12 mouse cellular contexts compared by ENCODE assay signal in genomic region chr19:21914658-21915057, GRCm38 (mm10).
DNase-seq lines count a peak whose midpoint lies in the region; ATAC-seq and TF ChIP-seq lines count a peak whose summit lies in the region.
"Had no signal": no experiment of that assay in that cellular context is flagged by ENCODE, and none has a peak within 500 bp of the region (broad histone marks: within the 10 kb centered on the region; RNA-seq: fewer than 3 reads in every experiment).

No protein-coding gene starts in this region.

- TF ChIP-seq POLR2A in brain, embryonic 14.5 days (IDR thresholded peaks at IDR 0.05; ENCODE audit: borderline replicate concordance, extremely low read depth, insufficient read depth, insufficient read length, poor library complexity, severe bottlenecking): no peak

- 48% methylated on average over 3 of the region's 3 CpGs for WGBS in forebrain, embryonic 14.5 days
- 52% methylated on average over 3 of the region's 3 CpGs for WGBS in forebrain, embryonic 15.5 days
- 42% methylated on average over 3 of the region's 3 CpGs for WGBS in hindbrain, embryonic 16.5 days
- WGBS in hindbrain, embryonic 10.5 days: 59% methylated on average over 3 of the region's 3 CpGs
- 17% methylated on average over 3 of the region's 3 CpGs for WGBS in limb, embryonic 13.5 days

- H3K27me3 ChIP-seq in forebrain, embryonic 14.5 days (replicated peaks; ENCODE audit: control insufficient read depth, insufficient read depth, low read length): no peaks in the 10 kb centered on the region
- no peaks in the 10 kb centered on the region for H3K27me3 ChIP-seq in forebrain, embryonic 15.5 days
- no peaks in the 10 kb centered on the region for H3K27me3 ChIP-seq in hindbrain, embryonic 16.5 days (replicated peaks; ENCODE audit: control insufficient read depth, insufficient read depth, low read length)
- no peaks in the 10 kb centered on the region for H3K27me3 ChIP-seq in hindbrain, embryonic 10.5 days (ENCODE audit: insufficient read depth, poor library complexity, severe bottlenecking)
- no peaks in the 10 kb centered on the region for H3K27me3 ChIP-seq in limb, embryonic 13.5 days
- H3K27me3 ChIP-seq: embryonic facial prominence, embryonic 13.5 days had no signal

- H3K9me3 ChIP-seq in forebrain, embryonic 14.5 days (replicated peaks; ENCODE audit: control insufficient read depth, low read length): no peaks in the 10 kb centered on the region
- no peaks in the 10 kb centered on the region for H3K9me3 ChIP-seq in forebrain, embryonic 15.5 days
- no peaks in the 10 kb centered on the region for H3K9me3 ChIP-seq in hindbrain, embryonic 16.5 days (ENCODE audit: control insufficient read depth, low read length)
- no peaks in the 10 kb centered on the region for H3K9me3 ChIP-seq in hindbrain, embryonic 10.5 days
- no peaks in the 10 kb centered on the region for H3K9me3 ChIP-seq in limb, embryonic 13.5 days
- H3K9me3 ChIP-seq: embryonic facial prominence, embryonic 13.5 days had no signal

- no peak for ATAC-seq in forebrain, embryonic 14.5 days
- ATAC-seq in forebrain, embryonic 15.5 days (replicated peaks): no peak
- 0 out of 2 replicates have a peak, but pooled peaks have one; percentile 9 for ATAC-seq in hindbrain, embryonic 16.5 days
- ATAC-seq in limb, embryonic 13.5 days (ENCODE audit: low FRiP score, low read depth): peak; percentile 44; the same call in 1 of the 2 replicates
- no peak for ATAC-seq in monocyte, adult 5-6 weeks (replicated peaks; ENCODE audit: insufficient number of reproducible peaks, low FRiP score, low TSS enrichment, poor library complexity, severe bottlenecking)
- ATAC-seq: forebrain, postnatal 0 days had no signal

- no peaks in the 10 kb centered on the region for H3K36me3 ChIP-seq in forebrain, embryonic 14.5 days (ENCODE audit: control insufficient read depth, insufficient read depth, low read length)
- H3K36me3 ChIP-seq in forebrain, embryonic 15.5 days: no peaks in the 10 kb centered on the region
- H3K36me3 ChIP-seq in hindbrain, embryonic 16.5 days (ENCODE audit: control insufficient read depth, insufficient read depth, low read length): no peaks in the 10 kb centered on the region
- H3K36me3 ChIP-seq in hindbrain, embryonic 10.5 days: no peaks in the 10 kb centered on the region
- no peaks in the 10 kb centered on the region for H3K36me3 ChIP-seq in limb, embryonic 13.5 days
- H3K36me3 ChIP-seq: embryonic facial prominence, embryonic 13.5 days had no signal

- H3K4me3 ChIP-seq in forebrain, embryonic 14.5 days (ENCODE audit: low read depth, low read length): no peak overlapping the region
- no peak overlapping the region for H3K4me3 ChIP-seq in forebrain, embryonic 15.5 days
- H3K4me3 ChIP-seq in hindbrain, embryonic 16.5 days (ENCODE audit: low read length): no peak overlapping the region
- H3K4me3 ChIP-seq in hindbrain, embryonic 10.5 days: no peak overlapping the region
- H3K4me3 ChIP-seq in limb, embryonic 13.5 days: no peak overlapping the region
- H3K4me3 ChIP-seq: embryonic facial prominence, embryonic 13.5 days had no signal

- no peak overlapping the region for H3K4me2 ChIP-seq in forebrain, embryonic 14.5 days (ENCODE audit: low read length)
- no peak overlapping the region for H3K4me2 ChIP-seq in forebrain, embryonic 15.5 days (replicated peaks)
- no peak overlapping the region for H3K4me2 ChIP-seq in hindbrain, embryonic 16.5 days (ENCODE audit: low read length)
- H3K4me2 ChIP-seq in limb, embryonic 13.5 days (replicated peaks): no peak overlapping the region
- H3K4me2 ChIP-seq: embryonic facial prominence, embryonic 13.5 days had no signal

- no peak overlapping the region for H3K27ac ChIP-seq in forebrain, embryonic 14.5 days (ENCODE audit: low read depth, low read length)
- H3K27ac ChIP-seq in forebrain, embryonic 15.5 days (replicated peaks): no peak overlapping the region
- H3K27ac ChIP-seq in hindbrain, embryonic 16.5 days (ENCODE audit: low read depth, low read length): no peak overlapping the region
- no peak overlapping the region for H3K27ac ChIP-seq in hindbrain, embryonic 10.5 days
- no peak overlapping the region for H3K27ac ChIP-seq in limb, embryonic 13.5 days
- H3K27ac ChIP-seq: embryonic facial prominence, embryonic 13.5 days; liver, embryonic 14.5 days had no signal

- DNase-seq in forebrain, embryonic 14.5 days (ENCODE audit: low spot score): peak; percentile 6
- DNase-seq in hindbrain, embryonic 10.5 days (ENCODE audit: low spot score): no peak
- DNase-seq in brain, embryonic 14.5 days (ENCODE audit: low read depth): peak; percentile 37
- DNase-seq in spleen, postnatal 36 days (ENCODE audit: low spot score in 2 of 2): no peak
- DNase-seq: cerebellum, adult 18-20 months; forebrain, postnatal 0 days had no signal

- no peak overlapping the region for H3K9ac ChIP-seq in forebrain, embryonic 14.5 days (ENCODE audit: low read length)
- H3K9ac ChIP-seq in forebrain, embryonic 15.5 days (replicated peaks): no peak overlapping the region
- H3K9ac ChIP-seq in hindbrain, embryonic 16.5 days (ENCODE audit: low read depth, low read length): no peak overlapping the region
- no peak overlapping the region for H3K9ac ChIP-seq in limb, embryonic 13.5 days
- H3K9ac ChIP-seq: embryonic facial prominence, embryonic 13.5 days; forebrain, postnatal 0 days; liver, embryonic 14.5 days had no signal

- TF ChIP-seq CTCF in brain, embryonic 14.5 days (IDR thresholded peaks at IDR 0.05; ENCODE audit: borderline replicate concordance, extremely low read depth, insufficient read depth, insufficient read length): no peak

- H3K4me1 ChIP-seq in forebrain, embryonic 14.5 days (ENCODE audit: control insufficient read depth, insufficient read depth, low read length): no peaks in the 10 kb centered on the region
- H3K4me1 ChIP-seq in forebrain, embryonic 15.5 days: no peaks in the 10 kb centered on the region
- H3K4me1 ChIP-seq in hindbrain, embryonic 16.5 days (ENCODE audit: control insufficient read depth, insufficient read depth, low read depth, low read length): 0 out of 2 replicates have a peak, but pooled peaks cover 3% of the 10 kb centered on the region
- H3K4me1 ChIP-seq in hindbrain, embryonic 10.5 days (replicated peaks): peaks cover 6% of the 10 kb centered on the region; the same call in 1 of the 2 replicates
- H3K4me1 ChIP-seq in limb, embryonic 13.5 days: peaks cover 6% of the 10 kb centered on the region

Comparison
In these comparisons a context has a peak if more than half of its experiments do, and no peak if none do; other contexts are left out.
1. ATAC-seq: peak in hindbrain, embryonic 16.5 days (single experiment) and limb, embryonic 13.5 days (single experiment); none in forebrain, embryonic 14.5 days (single experiment), forebrain, embryonic 15.5 days (single experiment) and monocyte, adult 5-6 weeks (single experiment).
2. DNase-seq: peak in forebrain, embryonic 14.5 days (single experiment) and brain, embryonic 14.5 days (single experiment); none in hindbrain, embryonic 10.5 days (single experiment) and spleen, postnatal 36 days (0 of 2).